Mouse (Mus musculus) brain, embryonic 14.5 days (tissue): ENCODE data around the gene Myl12a.

Experiments used
- CTCF ChIP-seq: fragments of 200-500 bp; IDR thresholded peaks from 2 replicates; pipeline ENCODE4 v1.5.1; 2012; ENCODE audit warnings: inconsistent platforms, mild to moderate bottlenecking, moderate library complexity, borderline replicate concordance; ENCODE audit not compliant: insufficient read depth, insufficient read length; ENCODE audit errors: extremely low read depth
- POLR2A ChIP-seq: fragments of 200-500 bp; IDR thresholded peaks from 2 replicates; pipeline ENCODE4 v1.6.1; 2012; ENCODE audit warnings: mild to moderate bottlenecking, inconsistent platforms, borderline replicate concordance; ENCODE audit not compliant: poor library complexity, insufficient read depth, insufficient read length, severe bottlenecking; ENCODE audit errors: extremely low read depth

DNA sequence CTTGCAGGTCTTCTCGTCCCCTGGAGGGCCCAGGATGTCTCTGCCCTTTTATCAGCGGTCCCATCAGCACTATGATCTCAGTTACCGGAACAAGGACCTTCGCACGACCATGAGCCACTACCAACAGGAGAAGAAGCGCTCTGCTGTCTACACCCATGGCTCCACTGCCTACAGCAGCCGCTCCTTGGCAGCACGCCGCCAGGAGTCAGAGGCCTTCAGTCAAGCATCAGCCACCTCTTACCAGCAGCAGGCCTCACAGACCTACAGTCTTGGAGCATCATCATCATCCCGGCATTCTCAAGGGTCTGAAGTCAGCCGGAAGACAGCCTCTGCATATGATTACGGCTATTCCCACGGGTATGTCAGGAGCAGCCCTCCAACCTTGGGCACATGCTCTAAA, 20.2 kb upstream of the Myl12a start:
- no peak for TF ChIP-seq POLR2A
- no peak for TF ChIP-seq CTCF
